Mouse (Mus musculus): Measurements from ENCODE around the gene Trim66. TPM values are rescaled to one million over a fixed set of nuclear protein-coding genes. Genes with fewer than 3 reads are reported as not detected.

Trim66 gene
- polyA plus RNA-seq, 1 experiment from 2014 or later = 0.01 TPM

DNA sequence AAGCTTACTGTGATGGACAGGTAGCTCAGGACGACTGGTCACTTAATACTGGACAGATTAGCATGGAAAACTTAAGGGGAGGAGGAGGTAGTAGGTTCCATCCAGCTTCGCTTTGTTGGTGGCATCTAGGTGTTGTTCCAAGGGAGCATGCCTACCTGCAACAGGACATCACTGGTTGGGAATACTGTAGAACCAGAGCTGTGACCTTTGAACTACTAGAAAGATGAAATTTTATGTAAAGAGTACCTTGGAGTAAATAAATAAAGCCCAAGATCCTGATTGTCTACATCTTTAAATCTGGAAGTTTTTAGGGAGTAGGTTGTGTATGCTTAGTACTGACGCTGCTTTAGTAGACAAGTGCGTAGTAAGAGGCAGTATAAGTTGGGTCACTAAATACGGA, 14.2 kb upstream of the Trim66 start:
- Histone ChIP-seq H3K4me1 (replicated peaks) (peaks cover 59% of the 10 kb centered on the region), H3K27me3 (no peaks in the 10 kb centered on the region), H3K9ac (peak overlapping the region; percentile 99), H3K9me3 (replicated peaks) (no peaks in the 10 kb centered on the region), H3K4me3 (replicated peaks) (peak overlapping the region; percentile 95), H3K36me3 (peaks cover 75% of the 10 kb centered on the region), H3K4me2 (peak overlapping the region; percentile 86), H3K27ac (peak overlapping the region; percentile 89)
- 62% methylated on average over 5 of the region's 5 CpGs for whole genome bisulfite sequencing (ENCODE audit: insufficient replicate concordance)
- DNase-seq (no peak), ATAC-seq (ENCODE audit: low read depth) (no peak)

DNA sequence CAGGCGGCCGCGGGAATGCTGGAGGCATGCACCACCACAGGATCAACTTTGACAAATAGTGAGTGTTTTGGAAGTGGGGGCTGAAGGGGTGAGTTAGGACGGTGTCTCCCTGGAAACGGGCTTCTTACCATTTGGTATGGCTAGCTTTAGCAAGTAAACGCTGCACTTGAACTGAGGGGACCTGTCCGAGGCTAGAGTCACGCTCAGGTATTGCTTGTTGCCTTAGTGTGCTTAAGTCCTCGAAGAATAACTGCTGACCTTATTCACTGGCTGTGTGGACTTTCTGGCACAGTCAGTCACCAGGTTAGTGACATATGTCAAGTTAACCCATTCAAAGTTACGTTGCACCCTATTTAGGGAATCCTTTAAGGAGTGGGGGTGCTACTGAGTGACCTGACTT, 12.0 kb upstream of the Trim66 start:
- Histone ChIP-seq H3K4me2 (peak overlapping the region; percentile 86), H3K4me1 (replicated peaks) (peaks cover 50% of the 10 kb centered on the region), H3K27me3 (no peaks in the 10 kb centered on the region), H3K9ac (peak overlapping the region; percentile 99), H3K9me3 (replicated peaks) (no peaks in the 10 kb centered on the region), H3K27ac (peak overlapping the region; percentile 89), H3K36me3 (peaks cover 54% of the 10 kb centered on the region), H3K4me3 (replicated peaks) (peak overlapping the region; percentile 95)
- WGBS (ENCODE audit: insufficient replicate concordance) = under 1% methylated on average over 10 of the region's 10 CpGs
- ATAC-seq (ENCODE audit: low read depth) (no peak), DNase-seq (peak; percentile 17)

DNA sequence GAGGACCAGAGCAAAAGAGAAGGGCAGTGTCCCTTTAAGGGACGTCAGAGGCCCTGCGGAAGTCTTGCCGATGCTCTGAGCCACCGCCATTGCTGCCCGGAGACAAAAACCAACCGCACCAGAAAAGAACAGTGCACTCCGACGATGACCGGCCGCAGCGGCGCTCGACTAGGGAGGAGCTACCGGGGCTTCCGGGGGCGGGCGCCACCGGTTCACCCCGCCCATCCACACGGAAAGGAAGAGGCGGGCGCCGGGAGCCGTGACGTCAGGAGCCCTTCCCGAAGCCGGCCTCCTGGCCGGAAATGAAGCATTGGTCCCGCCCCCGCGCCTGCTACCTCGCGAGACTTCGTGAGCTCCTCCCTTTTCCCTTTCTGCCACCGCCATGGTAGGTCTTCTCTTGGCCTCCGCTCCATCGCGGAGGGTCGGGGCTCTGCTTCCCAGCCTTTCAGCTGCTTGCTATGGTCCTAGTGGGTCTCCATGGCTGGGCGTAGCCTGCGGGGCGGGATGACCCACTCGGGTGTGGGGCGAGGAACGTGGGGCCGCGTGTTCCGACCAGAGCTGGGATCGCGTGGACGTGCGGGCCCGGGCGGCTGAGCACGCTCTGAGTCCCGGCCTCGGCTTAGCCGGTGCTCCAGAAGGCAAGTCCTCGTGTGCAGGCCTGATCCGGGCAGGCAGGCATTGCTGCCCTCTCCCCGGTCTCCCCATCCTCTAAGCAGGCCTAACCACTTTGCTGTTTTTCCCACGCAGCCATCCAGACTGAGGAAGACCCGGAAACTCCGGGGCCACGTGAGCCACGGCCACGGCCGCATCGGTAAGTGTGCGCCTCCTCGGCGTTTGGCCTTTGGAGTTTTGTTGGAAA, 11.1 kb upstream of the Trim66 start, which contains the start of gene Rpl27a:
Rpl27a (plus strand) TSS at position 310 of the 859 bp plus-strand sequence.
- under 1% methylated on average over 72 of the region's 72 CpGs for WGBS (ENCODE audit: insufficient replicate concordance)
- H3K4me2 ChIP-seq = peak within 1 kb of the TSS; percentile 86
- H3K4me3 ChIP-seq (replicated peaks) = peak within 1 kb of the TSS; percentile 95
- DNase-seq (peak; percentile 98), ATAC-seq (ENCODE audit: low read depth) (peak; percentile 89)
- H3K27ac ChIP-seq = peak within 1 kb of the TSS; percentile 99
- H3K9ac ChIP-seq = peak within 1 kb of the TSS; percentile 99
- no peaks in the 10 kb centered on the region for H3K27me3 ChIP-seq
- H3K4me1 ChIP-seq (replicated peaks) = peaks cover 50% of the 10 kb centered on the region
- peaks cover 45% of the 10 kb centered on the region for H3K36me3 ChIP-seq
- no peaks in the 10 kb centered on the region for H3K9me3 ChIP-seq (replicated peaks)

DNA sequence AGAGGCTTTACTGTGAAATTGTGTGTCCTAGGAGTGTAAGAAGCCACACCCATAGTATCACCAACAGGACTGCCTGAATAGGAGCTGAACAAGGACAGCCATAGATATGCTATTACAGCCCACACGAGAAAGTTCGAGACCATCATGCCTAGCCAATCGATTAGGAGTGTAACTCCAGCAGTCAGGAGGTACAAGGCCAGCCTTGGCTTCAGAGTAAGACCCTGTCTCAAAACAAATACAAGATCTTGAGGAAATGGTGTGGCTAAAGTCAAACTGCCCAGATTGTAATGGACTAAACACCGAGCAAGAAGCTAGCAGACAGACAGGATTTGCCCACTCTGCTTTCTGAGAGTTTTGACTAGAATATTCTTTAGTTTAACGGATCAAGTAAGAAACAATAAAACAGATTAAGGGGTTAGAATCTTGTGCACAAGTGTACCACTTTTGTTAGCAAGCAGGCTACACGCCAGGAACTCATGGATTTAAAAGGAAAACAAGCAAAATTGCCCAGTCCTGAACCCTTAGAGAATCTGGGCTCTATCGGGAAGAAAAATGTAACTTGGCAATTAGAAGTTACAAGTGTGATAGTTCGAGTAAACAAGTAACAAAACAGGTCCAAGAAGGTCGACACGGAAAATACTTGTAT, 10.2 kb upstream of the Trim66 start:
- peak overlapping the region; percentile 95 for H3K4me3 ChIP-seq (replicated peaks)
- H3K9ac ChIP-seq = peak overlapping the region; percentile 83
- H3K9me3 ChIP-seq (replicated peaks) = no peaks in the 10 kb centered on the region
- peak; percentile 65 for ATAC-seq (ENCODE audit: low read depth)
- no peaks in the 10 kb centered on the region for H3K27me3 ChIP-seq
- DNase-seq = peak; percentile 61
- peaks cover 50% of the 10 kb centered on the region for H3K4me1 ChIP-seq (replicated peaks)
- peak overlapping the region; percentile 99 for H3K27ac ChIP-seq
- peaks cover 36% of the 10 kb centered on the region for H3K36me3 ChIP-seq
- H3K4me2 ChIP-seq = peak overlapping the region; percentile 71
- 8% methylated on average over 10 of the region's 10 CpGs for WGBS (ENCODE audit: insufficient replicate concordance)

DNA sequence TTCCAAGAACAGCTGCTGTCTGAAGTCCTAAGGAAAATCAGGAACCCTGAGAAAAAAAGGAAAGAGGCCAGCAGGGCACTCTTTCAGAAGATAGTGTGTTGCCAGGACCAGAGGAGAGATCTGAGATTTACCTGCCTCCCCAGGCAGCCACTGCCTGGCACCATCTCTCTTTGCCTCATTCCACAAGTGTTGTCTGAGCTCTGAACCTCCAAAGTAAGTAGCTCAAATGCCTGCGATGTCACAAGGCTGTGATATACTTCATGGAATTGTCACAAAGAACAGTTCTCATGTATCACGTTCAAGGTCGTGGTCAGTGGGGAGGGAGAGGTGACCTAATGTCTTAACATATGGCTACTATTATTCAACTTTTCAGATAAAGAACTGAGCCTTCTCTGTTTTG, 8.6 kb upstream of the Trim66 start:
- peaks cover 19% of the 10 kb centered on the region for H3K36me3 ChIP-seq
- no peak overlapping the region for H3K9ac ChIP-seq
- H3K27me3 ChIP-seq = no peaks in the 10 kb centered on the region
- 64% methylated on average over 3 of the region's 3 CpGs for whole genome bisulfite sequencing (ENCODE audit: insufficient replicate concordance)
- ATAC-seq (ENCODE audit: low read depth) = no peak
- H3K4me2 ChIP-seq = no peak overlapping the region
- H3K9me3 ChIP-seq (replicated peaks) = no peaks in the 10 kb centered on the region
- peaks cover 50% of the 10 kb centered on the region for H3K4me1 ChIP-seq (replicated peaks)
- H3K27ac ChIP-seq = no peak overlapping the region
- no peak for DNase-seq
- no peak overlapping the region for H3K4me3 ChIP-seq (replicated peaks)

DNA sequence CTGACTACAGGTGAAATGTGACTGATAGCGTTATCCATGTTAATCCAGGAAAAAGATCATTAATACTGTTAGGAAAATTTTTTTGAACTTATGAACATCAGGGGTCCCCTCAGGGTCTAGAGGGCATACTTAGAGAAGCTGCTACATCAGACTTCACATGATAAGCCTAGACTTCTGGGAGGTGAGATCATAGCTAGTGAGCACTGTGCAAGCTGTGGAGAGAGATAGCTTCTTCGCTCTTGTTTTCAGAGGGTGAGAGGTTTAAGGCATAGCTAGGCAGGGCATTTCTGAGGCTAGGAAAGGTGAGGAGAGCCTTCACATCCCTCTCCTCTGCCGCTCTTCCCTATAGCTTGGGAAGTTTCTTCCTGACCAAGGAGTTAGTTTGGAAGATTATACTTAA, 3.9 kb upstream of the Trim66 start:
- no peak overlapping the region for H3K9ac ChIP-seq

DNA sequence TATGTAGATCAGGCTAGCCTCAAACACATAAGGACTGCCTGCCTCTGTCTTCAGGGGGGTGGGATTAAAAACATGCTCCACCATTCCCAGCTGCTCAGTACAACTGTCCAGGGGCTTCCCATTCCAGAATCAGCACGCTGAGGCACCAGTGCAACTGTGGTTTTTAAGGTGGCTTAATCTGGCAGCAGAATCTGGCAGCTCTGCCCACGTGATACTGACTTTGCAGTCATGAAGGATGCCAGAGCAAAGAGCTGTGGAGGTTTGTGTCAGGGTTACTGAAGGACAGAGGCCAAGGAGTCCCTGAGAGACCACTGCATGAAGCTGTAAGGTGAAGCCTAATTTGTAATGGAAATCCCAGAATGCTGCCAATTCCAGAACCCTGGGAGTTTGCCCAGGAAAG, 2.9 kb upstream of the Trim66 start:
- H3K4me1 ChIP-seq (replicated peaks) = peaks cover 32% of the 10 kb centered on the region
- DNase-seq (no peak), ATAC-seq (ENCODE audit: low read depth) (peak; percentile 30; the same call in 1 of the 2 replicates)
- H3K9me3 ChIP-seq (replicated peaks) = no peaks in the 10 kb centered on the region
- no peaks in the 10 kb centered on the region for H3K27me3 ChIP-seq
- H3K4me2 ChIP-seq = no peak overlapping the region
- H3K27ac ChIP-seq = peak overlapping the region; percentile 53; the same call in 1 of the 2 replicates
- WGBS (ENCODE audit: insufficient replicate concordance) = 19% methylated on average over 2 of the region's 2 CpGs
- no peak overlapping the region for H3K9ac ChIP-seq
- H3K36me3 ChIP-seq = no peaks in the 10 kb centered on the region
- H3K4me3 ChIP-seq (replicated peaks) = no peak overlapping the region

More for the DNA sequence above, 3.9 kb upstream of the Trim66 start:
- peaks cover 33% of the 10 kb centered on the region for H3K4me1 ChIP-seq (replicated peaks)
- H3K27ac ChIP-seq = peak overlapping the region; percentile 53
- H3K36me3 ChIP-seq = no peaks in the 10 kb centered on the region
- WGBS (ENCODE audit: insufficient replicate concordance) = 57% methylated on average over 3 of the region's 3 CpGs
- H3K4me2 ChIP-seq = no peak overlapping the region
- H3K9me3 ChIP-seq (replicated peaks) = no peaks in the 10 kb centered on the region
- ATAC-seq (ENCODE audit: low read depth) (peak; percentile 90), DNase-seq (peak; percentile 34)
- H3K4me3 ChIP-seq (replicated peaks) = no peak overlapping the region
- no peaks in the 10 kb centered on the region for H3K27me3 ChIP-seq

DNA sequence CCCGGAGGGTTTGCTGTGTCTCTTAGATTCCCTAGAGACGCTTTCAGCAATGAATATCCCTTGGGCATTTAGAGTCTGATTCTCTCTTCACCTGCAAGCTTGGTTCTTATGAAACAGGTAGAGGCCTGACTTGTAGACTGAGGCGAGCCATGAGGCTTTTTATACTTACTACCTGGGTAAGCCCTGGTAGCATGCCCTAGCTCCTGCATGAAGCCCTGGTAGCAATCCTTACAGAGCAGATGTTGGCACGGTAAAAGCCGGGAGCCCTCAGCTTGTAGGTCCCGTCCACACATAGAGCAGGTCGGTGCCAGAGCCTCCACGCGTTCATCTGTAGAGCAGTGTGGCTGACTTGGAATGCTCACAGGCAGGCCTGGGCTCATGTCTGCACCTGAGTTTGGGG, 362 bp downstream of the Trim66 start:
- H3K27ac ChIP-seq = no peak overlapping the region
- H3K4me1 ChIP-seq (replicated peaks) = peaks cover 27% of the 10 kb centered on the region
- DNase-seq (no peak), ATAC-seq (ENCODE audit: low read depth) (no peak)
- H3K27me3 ChIP-seq = no peaks in the 10 kb centered on the region
- H3K9ac ChIP-seq = no peak overlapping the region
- H3K4me3 ChIP-seq (replicated peaks) = no peak overlapping the region
- no peaks in the 10 kb centered on the region for H3K36me3 ChIP-seq
- H3K4me2 ChIP-seq = no peak overlapping the region
- WGBS (ENCODE audit: insufficient replicate concordance) = 54% methylated on average over 9 of the region's 9 CpGs
- H3K9me3 ChIP-seq (replicated peaks) = no peaks in the 10 kb centered on the region

DNA sequence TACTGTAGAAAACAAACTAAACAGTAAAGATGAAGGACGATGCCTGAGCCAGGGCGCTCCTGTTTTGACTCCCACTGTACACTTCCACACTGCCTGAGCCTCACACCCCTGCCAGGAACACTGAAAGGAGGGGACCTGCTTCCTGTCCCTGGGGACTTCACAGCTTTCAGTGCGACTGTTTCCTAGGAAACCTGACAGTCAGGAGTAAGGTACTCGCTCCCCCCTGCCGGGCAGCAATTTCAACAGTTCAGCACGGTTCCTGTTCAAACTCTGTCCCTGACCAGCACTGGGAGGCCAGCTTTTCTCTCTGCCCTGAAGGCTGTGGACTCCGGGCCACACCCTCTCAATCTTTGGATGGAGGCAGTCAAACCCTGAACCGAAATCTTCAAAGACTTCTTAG, 815 bp downstream of the Trim66 start:
- H3K27ac ChIP-seq = no peak overlapping the region
- no peak overlapping the region for H3K9ac ChIP-seq
- no peak overlapping the region for H3K4me3 ChIP-seq (replicated peaks)
- no peak for DNase-seq
- H3K4me2 ChIP-seq = no peak overlapping the region
- peaks cover 22% of the 10 kb centered on the region for H3K4me1 ChIP-seq (replicated peaks)
- no peaks in the 10 kb centered on the region for H3K36me3 ChIP-seq
- H3K9me3 ChIP-seq (replicated peaks) = no peaks in the 10 kb centered on the region
- WGBS (ENCODE audit: insufficient replicate concordance) = 26% methylated on average over 8 of the region's 8 CpGs
- no peak for ATAC-seq (ENCODE audit: low read depth)
- no peaks in the 10 kb centered on the region for H3K27me3 ChIP-seq

DNA sequence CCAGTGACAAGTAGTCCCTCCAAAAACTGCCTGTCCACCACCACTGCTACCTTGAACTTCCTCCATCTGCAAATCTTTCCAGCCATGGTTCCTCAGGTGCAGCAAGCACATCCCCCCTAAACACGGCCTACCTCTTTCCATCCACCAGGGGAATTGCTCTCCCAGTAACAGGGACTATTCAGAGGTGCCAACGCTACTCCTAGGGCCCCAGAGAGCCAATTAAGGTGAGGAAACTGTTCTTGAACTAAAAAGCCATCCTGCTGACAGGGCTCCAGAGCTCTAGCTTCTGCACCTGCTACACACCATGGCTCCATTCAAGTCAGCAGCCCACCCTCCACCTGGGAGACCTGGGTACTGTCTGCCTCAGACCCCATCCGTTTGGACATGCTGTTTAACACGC, 10.4 kb downstream of the Trim66 start:
- ATAC-seq (ENCODE audit: low read depth) (no peak), DNase-seq (no peak)
- H3K36me3 ChIP-seq = no peaks in the 10 kb centered on the region
- H3K4me3 ChIP-seq (replicated peaks) = no peak overlapping the region
- H3K27me3 ChIP-seq = peaks cover 23% of the 10 kb centered on the region
- no peak overlapping the region for H3K9ac ChIP-seq
- H3K27ac ChIP-seq = no peak overlapping the region
- no peak overlapping the region for H3K4me2 ChIP-seq
- no peaks in the 10 kb centered on the region for H3K9me3 ChIP-seq (replicated peaks)
- no peaks in the 10 kb centered on the region for H3K4me1 ChIP-seq (replicated peaks)
- WGBS (ENCODE audit: insufficient replicate concordance) = 57% methylated on average over 4 of the region's 4 CpGs

DNA sequence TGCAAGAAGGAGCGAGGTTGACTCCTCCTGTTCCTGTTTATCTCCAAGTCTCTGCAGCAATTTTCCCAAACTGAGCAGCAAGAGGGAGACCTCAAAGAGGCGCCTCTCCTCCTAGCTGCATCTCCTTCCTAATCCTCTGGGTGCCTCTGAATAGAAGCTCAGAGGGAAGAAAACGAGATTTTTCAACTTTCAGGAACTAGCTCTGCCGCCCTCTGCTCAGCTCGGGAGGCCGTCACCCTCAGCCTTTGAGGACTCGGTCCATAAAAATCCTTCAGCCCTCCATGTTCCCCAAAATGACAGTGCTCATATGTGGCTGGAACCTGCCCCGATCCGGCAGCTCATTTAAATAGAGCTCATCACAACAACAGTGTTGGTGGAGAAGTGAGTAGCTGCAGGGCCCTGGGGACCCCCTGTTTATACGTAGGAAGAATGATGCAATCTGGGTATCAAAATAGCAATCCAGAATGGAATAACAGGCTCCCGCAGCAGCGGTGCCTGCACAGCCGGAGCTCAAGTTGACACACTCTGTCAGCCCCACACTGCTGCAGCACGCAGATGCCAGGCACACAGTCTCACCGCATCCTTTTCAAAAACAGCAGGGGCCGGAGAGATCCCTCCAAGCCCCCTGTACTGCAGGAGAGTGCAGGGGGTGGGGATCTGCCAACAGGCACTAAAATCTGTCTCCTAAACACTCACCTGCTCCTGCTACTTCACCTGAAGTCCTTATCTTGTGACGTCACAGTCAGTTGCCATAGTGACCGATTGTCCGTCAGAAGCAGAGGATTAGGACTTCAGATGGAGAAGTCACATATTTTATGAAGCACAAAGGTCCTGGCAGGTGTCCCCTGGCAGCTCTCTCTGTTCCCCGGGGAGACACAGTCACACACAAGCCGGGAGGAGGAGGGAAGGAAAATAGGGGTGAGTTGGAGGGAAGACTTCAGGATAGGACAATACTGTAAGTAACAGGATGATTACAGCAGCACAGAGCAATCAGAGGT, 14.3 kb downstream of the Trim66 start:
- H3K36me3 ChIP-seq = no peaks in the 10 kb centered on the region
- H3K27me3 ChIP-seq = peaks cover 28% of the 10 kb centered on the region
- no peaks in the 10 kb centered on the region for H3K9me3 ChIP-seq (replicated peaks)
- ATAC-seq (ENCODE audit: low read depth) = no peak
- 33% methylated on average over 21 of the region's 21 CpGs for WGBS (ENCODE audit: insufficient replicate concordance)
- H3K4me3 ChIP-seq (replicated peaks) = no peak overlapping the region
- H3K27ac ChIP-seq = no peak overlapping the region
- DNase-seq = no peak
- H3K9ac ChIP-seq = no peak overlapping the region
- no peak overlapping the region for H3K4me2 ChIP-seq
- no peaks in the 10 kb centered on the region for H3K4me1 ChIP-seq (replicated peaks)

All from liver, embryonic 13.5 days (tissue).